Mouse (Mus musculus): ENCODE data around the gene Mab21l3.

DNA sequence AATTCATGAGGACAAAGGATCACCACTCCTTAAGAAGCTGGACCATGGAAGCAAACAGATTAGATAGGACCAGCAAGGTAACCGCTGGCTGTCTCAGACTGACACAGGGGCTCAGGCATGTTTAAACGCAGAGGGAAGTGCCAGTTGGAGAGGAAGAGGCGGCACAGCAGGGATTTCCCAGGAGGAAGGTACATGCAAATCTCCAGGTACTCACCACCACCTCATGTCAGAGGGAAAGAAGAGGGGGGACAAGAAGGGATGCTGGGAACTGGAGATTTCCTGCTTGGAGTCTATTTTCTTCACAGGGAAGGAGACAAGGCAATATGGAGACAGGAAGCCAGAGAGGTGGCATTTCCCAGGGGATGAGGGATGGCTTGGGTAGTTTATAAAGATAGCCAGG, 20.2 kb downstream of the Mab21l3 start:
- no peak for TF ChIP-seq HCFC1 (IDR thresholded peaks at IDR 0.05; ENCODE audit: borderline replicate concordance, insufficient read depth, low read length)
- no peak for TF ChIP-seq MAFK (IDR thresholded peaks at IDR 0.05; ENCODE audit: insufficient read depth, low read depth, low read length)
- TF ChIP-seq ZNF384 (IDR thresholded peaks at IDR 0.05; ENCODE audit: low read depth, low read length) = no peak
- no peak for TF ChIP-seq ZC3H11A (IDR thresholded peaks at IDR 0.05; ENCODE audit: borderline replicate concordance, low read depth, low read length)

Data from ES-E14 (cell line).